In the genomic region with DNA sequence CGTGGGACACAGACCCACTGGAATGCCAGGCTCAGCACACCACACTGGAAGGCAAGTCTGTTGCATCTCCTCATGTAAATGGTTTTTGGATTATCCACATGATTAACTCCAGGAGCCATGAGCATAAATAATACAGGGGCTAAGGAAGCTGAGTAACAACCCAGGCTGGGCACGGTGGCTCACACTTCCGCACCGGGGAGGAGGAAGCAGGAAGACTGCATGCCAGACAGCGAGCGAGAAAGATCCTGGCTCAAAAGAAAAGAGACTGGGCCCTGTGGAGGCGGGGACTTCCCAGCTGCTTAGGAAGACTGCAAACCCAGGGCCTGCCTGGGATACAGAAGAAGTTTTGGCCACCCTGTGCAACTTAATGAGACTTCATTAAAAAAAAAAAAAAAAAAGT, we compare ENCODE assay signal across 11 mouse cellular contexts. TPM values are rescaled to one million over a fixed set of nuclear protein-coding genes. Genes with fewer than 3 reads are reported as not detected.
DNase-seq lines count a peak whose midpoint lies in the region; ATAC-seq lines count a peak whose summit lies in the region.
"Had no signal": no experiment of that assay in that cellular context is flagged by ENCODE, and none has a peak within 500 bp of the region (broad histone marks: within the 10 kb centered on the region; RNA-seq: fewer than 3 reads in every experiment).

No protein-coding gene starts in this region.

- no peaks in the 10 kb centered on the region for H3K36me3 ChIP-seq in intestine, embryonic 16.5 days (ENCODE audit: control insufficient read depth, insufficient read depth, low read length)
- H3K36me3 ChIP-seq: limb, embryonic 15.5 days had no signal

- intact Hi-C loops in left cerebral cortex, postnatal 4 days (cut with DNase I), result no loop called here

- no peak overlapping the region for H3K27ac ChIP-seq in intestine, embryonic 16.5 days (ENCODE audit: low read length)
- H3K27ac ChIP-seq: limb, embryonic 15.5 days had no signal

- no peak overlapping the region for H3K4me3 ChIP-seq in intestine, embryonic 16.5 days (ENCODE audit: low read length)
- H3K4me3 ChIP-seq: erythroblast, embryonic 14.5 days; limb, embryonic 15.5 days had no signal

- no peak overlapping the region for H3K4me2 ChIP-seq in intestine, embryonic 16.5 days (ENCODE audit: low read depth, low read length)
- H3K4me2 ChIP-seq: limb, embryonic 15.5 days had no signal

- H3K9me3 ChIP-seq in intestine, embryonic 16.5 days (ENCODE audit: control insufficient read depth, low read length), result no peaks in the 10 kb centered on the region
- H3K9me3 ChIP-seq: limb, embryonic 15.5 days had no signal

- no peak for ATAC-seq in intestine, embryonic 16.5 days

- DNase-seq in adrenal gland, postnatal 14 days, result peak; percentile 64
- DNase-seq in adrenal gland, adult 18-20 months (ENCODE audit: low spot score in 2 of 2), result no peak
- DNase-seq in right cerebral cortex, adult 18-20 months, result peak; percentile 49
- no peak for DNase-seq in right cerebral cortex, postnatal 4 days
- peak; percentile 74 for DNase-seq in kidney, postnatal 10 days
- peak; percentile 46 for DNase-seq in thymus, postnatal 25 days
- DNase-seq in left cerebral cortex, postnatal 4 days, result no peak

- 47% methylated on average over 7 of the region's 7 CpGs for WGBS in intestine, embryonic 16.5 days

- no peaks in the 10 kb centered on the region for H3K27me3 ChIP-seq in intestine, embryonic 16.5 days (replicated peaks; ENCODE audit: control insufficient read depth, insufficient read depth, low read length)
- H3K27me3 ChIP-seq: limb, embryonic 15.5 days had no signal

- peaks cover 17% of the 10 kb centered on the region for H3K4me1 ChIP-seq in intestine, embryonic 16.5 days (ENCODE audit: control insufficient read depth, insufficient read depth, low read length)

- H3K9ac ChIP-seq in intestine, embryonic 16.5 days (ENCODE audit: low read depth, low read length), result no peak overlapping the region
- H3K9ac ChIP-seq: limb, embryonic 15.5 days had no signal

RNA-seq across cellular contexts. Expression of gene Pip4k2b, which starts 4.3 kb away (rescaled TPM):
- total RNA-seq in adrenal gland, postnatal 14 days (2021), result 24.8 and 34.7 TPM in 2 replicates
- 10 to 100 TPM; 22.4 to 26.5 TPM for total RNA-seq in adrenal gland, adult 18-20 months (2021)
- polyA plus RNA-seq in intestine, embryonic 16.5 days (2015; fragmentation: Nextera tagmentation; extraction: Ambion mirVana), result 0.71 and 0.86 TPM in 2 replicates
- total RNA-seq in left cerebral cortex, postnatal 4 days (2021), result 100 to 1,000 TPM; 180 to 185 TPM

RNA-seq across cellular contexts. Expression of gene Cwc25, which starts 26.2 kb away (rescaled TPM):
- 17.6 and 18.7 TPM in 2 replicates for total RNA-seq in adrenal gland, postnatal 14 days (2021)
- total RNA-seq in adrenal gland, adult 18-20 months (2021), result 10 to 100 TPM; 18.2 to 21.1 TPM
- 11.1 and 11.9 TPM in 2 replicates for polyA plus RNA-seq in intestine, embryonic 16.5 days (2015; fragmentation: Nextera tagmentation; extraction: Ambion mirVana)
- total RNA-seq in left cerebral cortex, postnatal 4 days (2021), result 10 to 100 TPM; 17.6 to 20.4 TPM

RNA-seq across cellular contexts. Expression of gene 1700001P01Rik, which starts 35.5 kb away (rescaled TPM):
- not detected in 2 replicates for total RNA-seq in adrenal gland, postnatal 14 days (2021)
- total RNA-seq in adrenal gland, adult 18-20 months (2021), result not detected
- polyA plus RNA-seq in intestine, embryonic 16.5 days (2015; fragmentation: Nextera tagmentation; extraction: Ambion mirVana), result not detected in 2 replicates
- total RNA-seq in left cerebral cortex, postnatal 4 days (2021), result 1 to 10 TPM in 1 of 2 experiments, not detected in 1; 2.0 TPM
- polyA plus RNA-seq: erythroblast, embryonic 14.5 days; spleen, adult 2 months had no signal

RNA-seq across cellular contexts. Expression of gene Psmb3, which starts 37.0 kb away (rescaled TPM):
- 216 and 225 TPM in 2 replicates for total RNA-seq in adrenal gland, postnatal 14 days (2021)
- total RNA-seq in adrenal gland, adult 18-20 months (2021), result 100 to 1,000 TPM; 221 to 238 TPM
- polyA plus RNA-seq in intestine, embryonic 16.5 days (2015; fragmentation: Nextera tagmentation; extraction: Ambion mirVana), result 419 and 429 TPM in 2 replicates
- total RNA-seq in left cerebral cortex, postnatal 4 days (2021), result 100 to 1,000 TPM; 168 to 172 TPM

RNA-seq across cellular contexts. Expression of gene Pcgf2, which starts 39.9 kb away (rescaled TPM):
- total RNA-seq in adrenal gland, postnatal 14 days (2021), result 28.1 and 32.6 TPM in 2 replicates
- total RNA-seq in adrenal gland, adult 18-20 months (2021), result 10 to 100 TPM; 18.6 to 19.5 TPM
- polyA plus RNA-seq in intestine, embryonic 16.5 days (2015; fragmentation: Nextera tagmentation; extraction: Ambion mirVana), result 11.9 and 12.1 TPM in 2 replicates
- total RNA-seq in left cerebral cortex, postnatal 4 days (2021), result 100 to 1,000 TPM; 100 to 104 TPM

Comparison
In these comparisons a context has a peak if more than half of its experiments do, and no peak if none do; other contexts are left out.
1. DNase-seq: peak in adrenal gland, postnatal 14 days (single experiment), right cerebral cortex, adult 18-20 months (single experiment), kidney, postnatal 10 days (single experiment) and thymus, postnatal 25 days (single experiment); none in adrenal gland, adult 18-20 months (0 of 2), right cerebral cortex, postnatal 4 days (single experiment) and left cerebral cortex, postnatal 4 days (single experiment).